Mouse (Mus musculus) kidney, adult 11 months (tissue): ENCODE measurements around the gene Iqcc.

ENCODE experiments used
- DNase-seq: peaks from one replicate; pipeline ENCODE4 v3.0.0; 2022

Gene Iqcc

DNA sequence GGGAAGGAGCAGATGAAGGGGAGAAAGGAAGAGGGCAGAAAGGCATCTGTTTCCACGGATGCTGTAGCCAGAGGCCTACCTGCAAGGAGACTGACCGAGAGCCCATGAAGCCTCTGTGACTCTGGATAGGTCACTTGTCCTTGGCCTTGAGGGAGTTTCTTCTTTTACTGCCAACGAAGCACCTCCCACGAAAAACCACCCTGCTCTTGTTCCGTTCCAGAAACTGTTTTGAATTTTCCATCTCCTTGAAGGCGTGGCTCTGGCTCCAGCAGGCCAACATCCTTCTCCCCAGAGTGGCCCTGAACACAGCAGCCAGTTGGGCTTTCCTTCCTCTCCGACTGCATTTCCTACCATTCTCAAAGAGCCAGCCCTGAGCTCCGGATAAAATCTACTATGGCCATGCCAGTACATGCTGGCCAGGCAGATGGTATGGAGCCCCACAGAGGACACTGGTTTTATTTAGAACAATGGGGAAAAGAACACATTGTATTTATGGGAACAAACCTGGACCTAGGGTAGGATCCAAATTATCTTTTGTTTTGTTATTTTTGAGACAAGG lies 2.5 kb upstream of the Iqcc start:
- peak; percentile 65 for DNase-seq

DNA sequence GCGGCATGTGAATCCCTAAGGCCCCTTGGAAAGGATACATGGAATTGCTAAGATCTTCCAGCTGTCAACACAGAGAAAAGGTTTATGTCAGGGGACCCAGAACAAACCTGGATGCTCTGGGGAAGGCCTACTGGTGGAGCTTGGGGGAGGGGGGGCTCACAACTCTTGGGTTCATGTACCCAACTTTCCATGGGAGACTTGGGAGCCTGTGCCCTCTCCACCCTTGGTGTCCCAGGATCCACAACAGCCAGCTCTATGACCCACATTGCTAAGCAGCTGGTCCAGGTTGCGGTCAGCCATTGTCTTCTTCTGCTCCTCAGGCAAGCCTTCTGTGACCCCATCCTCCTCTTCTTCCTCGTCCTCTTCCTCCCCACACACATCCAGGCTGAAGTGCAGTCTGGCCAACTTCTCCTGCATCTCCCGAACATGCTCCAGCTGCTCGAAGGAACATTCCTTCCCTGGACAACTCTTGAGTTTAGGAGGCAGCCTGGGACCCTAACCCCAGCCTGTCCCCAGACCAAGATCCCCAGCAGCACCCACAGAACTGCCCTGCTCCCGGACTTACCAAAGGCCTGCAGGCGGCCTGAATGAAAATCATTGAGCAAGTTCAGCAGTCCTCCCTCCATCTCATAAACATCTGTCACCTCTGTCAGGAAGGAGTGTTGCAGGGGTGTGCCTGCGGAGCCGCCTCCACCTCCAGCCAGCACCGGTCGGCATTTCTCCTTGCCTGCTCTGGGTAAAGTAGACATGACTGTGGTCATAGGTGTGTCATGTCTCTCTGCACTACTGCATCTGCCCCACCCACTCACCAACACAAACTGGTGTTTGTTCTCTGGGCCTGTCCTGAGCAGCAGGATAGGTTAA lies 1.8 kb upstream of the Iqcc start:
- DNase-seq, result no peak

GRCm38 (mm10) chr4:129618031-129618430 lies 868 bp downstream of the Iqcc start:
- no peak for DNase-seq

DNA sequence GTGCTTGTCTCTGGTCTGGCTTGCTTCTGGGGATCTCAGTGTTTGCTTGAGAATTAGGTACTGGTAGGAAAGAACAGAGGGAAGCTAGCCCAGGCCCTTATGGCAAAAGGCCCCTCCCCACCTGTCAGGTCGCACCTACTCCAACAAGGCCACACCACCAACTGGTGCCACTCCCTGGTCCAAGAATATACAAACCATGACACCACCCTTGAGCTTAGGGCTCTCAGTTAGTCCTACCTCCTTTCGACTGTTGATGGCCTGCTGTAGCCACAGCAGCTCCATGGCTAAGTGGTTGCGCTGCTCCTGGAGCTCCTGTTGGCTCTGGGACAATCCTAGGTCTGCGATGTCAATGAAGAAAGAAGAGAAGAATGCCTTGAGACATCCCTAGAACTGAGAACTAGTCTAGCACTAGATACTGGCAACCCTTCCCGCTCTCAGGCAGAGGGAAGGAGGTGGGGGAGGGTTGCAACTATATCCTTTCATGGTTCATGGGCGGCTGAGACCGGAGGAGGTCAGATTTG lies 1.7 kb downstream of the Iqcc start:
- no peak for DNase-seq

- DNase-seq, result no peak
These were observed 2.3 kb downstream of the Iqcc start for GRCm38 (mm10) chr4:129616631-129617030.

- no peak for DNase-seq
These were observed 3.1 kb downstream of the Iqcc start for GRCm38 (mm10) chr4:129615801-129616290.

DNA sequence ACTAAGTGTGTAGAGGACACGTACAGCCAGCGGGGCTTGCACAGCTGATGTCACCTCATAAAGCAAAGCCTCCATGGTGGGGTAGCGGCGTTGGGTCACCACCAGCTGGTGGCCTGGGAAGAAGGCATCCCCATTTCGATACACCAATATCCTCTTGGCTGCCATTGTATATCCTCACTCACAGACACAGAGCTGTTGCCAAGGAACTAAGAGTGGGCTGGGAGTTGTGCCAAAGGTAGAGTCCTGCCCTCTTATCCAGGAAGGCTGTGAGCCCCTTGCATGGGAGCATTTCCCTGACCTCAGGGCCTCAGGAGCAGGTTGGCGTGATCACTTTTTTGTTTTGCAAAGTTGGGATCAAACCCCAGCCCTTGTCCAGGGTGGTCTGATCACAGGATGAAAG lies 4.8 kb downstream of the Iqcc start, which contains the start of gene Dcdc2b:
Dcdc2b (minus strand) TSS at position 165 of the 400 bp plus-strand sequence.
- no peak for DNase-seq

GRCm38 (mm10) chr4:129610472-129610871 lies 8.4 kb downstream of the Iqcc start:
- no peak for DNase-seq

- DNase-seq, result no peak
These were observed 8.9 kb downstream of the Iqcc start for GRCm38 (mm10) chr4:129610026-129610425.

DNA sequence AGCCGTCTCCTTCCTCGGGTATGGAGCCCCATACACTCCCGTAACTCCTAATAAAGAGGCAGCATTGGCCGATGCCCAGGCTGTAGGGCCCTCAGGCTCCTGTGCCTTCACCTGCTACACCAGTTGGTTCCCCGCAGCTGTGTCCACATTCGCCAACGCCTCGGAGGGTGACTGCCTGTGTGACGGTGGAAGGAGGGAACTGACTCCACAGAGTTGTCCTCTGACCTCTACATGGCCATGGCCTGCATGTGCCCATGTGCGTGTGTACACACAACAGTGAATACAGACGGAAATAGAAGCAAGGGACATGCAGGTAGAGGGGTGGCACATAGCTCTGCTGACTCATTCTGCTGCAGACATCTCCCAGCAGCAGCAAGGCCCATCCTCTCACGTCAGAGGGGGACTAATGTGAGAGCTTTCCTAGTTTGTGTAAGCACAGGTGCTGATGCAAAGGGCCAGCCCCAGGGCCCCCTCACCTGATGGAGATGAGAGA lies 9.7 kb downstream of the Iqcc start:
- no peak for DNase-seq

GRCm38 (mm10) chr4:129608426-129609025 lies 10.4 kb downstream of the Iqcc start:
- peak; percentile 76 for DNase-seq

DNA sequence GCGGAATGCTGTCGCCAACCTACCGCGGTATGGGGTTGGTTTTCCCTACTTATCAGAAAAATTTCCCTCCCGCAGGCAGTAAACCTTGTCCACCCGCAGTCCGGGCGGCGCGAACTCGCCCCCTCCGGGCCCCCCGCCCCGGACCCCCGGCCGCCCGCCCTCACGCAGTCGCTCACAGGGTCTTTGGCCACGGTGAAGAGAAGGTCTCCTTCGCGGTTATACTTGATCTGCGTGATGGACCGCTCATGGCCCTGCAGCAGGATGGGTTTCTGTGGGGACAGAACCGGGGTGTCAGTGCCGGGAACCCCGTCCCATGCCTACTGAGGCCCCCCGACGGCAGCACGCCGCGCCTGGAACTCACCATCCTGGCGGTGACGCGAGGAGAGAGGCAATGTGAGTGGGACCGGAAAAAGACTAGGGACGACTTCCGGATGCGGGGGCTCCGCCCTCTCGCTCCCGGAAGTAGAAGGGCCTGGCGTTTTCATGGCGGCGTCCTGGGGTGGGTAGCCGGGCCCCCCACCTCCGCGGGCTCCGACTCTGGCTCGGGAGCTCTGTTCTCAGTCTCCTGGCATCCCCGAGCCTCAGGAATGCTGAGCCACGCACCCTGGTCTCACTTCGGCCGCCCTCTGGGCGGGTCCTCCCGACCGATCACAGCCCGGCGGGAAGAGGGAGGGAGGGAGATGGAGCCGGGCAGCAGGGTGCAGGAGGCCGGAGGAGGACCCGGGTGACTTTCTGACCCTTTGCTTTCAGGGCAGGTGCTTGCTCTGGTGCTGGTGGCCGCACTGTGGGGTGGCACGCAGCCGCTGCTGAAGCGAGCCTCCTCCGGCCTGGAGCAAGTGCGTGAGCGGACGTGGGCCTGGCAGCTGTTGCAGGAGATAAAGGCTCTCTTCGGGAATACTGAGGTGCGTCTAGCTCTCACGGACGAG lies 18.4 kb downstream of the Iqcc start, which contains the start of the genes Eif3i and Tmem234:
Eif3i (minus strand) TSS at position 416 of the 926 bp plus-strand sequence.
Tmem234 (plus strand) TSS at position 436 of the 926 bp plus-strand sequence.
- DNase-seq, result peak; percentile 79

DNA sequence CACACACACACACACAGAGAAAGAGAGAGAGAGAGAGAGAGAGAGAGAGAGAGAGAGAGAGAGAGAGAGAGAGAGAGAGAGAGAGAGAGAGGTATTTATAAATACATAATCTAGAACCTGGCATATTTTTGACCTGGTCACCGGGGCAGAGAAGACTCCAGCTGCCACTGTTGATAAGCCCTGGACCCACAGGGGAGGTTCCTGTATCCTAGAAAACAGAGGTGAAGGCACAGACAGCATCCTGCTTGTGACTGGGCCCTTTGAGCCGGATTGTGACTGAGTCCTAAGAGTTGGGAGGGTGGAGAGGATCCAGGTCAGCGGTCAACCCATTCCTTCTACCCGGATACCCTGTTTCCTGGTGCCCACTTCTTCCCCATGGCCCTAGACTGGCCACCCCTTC lies 30.0 kb downstream of the Iqcc start:
- no peak for DNase-seq

DNA sequence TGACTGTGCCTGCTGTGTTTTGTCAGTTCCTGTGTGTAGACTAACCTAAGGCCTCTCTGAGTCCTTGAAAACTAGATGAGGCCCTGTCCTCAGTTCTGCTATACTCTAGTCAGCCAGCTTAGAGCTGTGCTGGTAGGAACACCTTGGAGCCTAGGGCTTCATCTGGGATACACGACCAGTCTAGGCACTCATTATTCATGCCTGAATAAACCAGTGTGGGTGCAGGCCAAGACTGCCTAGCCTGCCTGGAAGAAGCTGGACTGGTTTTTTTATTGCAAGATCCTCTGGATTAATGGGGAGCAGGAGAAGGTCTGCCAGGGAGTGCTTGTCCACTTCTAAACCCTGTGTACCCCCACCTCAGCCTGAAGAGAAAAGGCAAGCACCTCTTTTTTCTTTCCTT lies 32.0 kb downstream of the Iqcc start:
- DNase-seq, result peak; percentile 62

DNA sequence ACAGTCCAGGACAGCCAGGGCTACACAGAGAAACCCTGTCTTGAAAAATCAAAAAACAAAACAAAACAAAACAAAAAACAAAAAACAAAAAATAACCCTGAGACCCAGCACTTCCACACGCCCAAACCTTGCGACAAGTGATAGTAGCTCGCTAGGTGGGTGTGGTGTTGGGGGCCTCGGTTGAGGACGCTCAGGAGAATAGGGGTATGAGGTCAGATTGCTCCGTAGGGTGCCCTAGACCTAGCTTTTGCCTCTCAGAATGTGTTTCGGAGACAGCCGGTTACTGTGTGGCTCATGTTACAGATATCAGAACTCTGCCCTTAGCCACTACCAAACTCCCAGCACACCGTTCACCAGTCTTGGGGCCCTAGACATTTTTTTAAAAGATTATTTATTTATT lies 33.1 kb downstream of the Iqcc start:
- no peak for DNase-seq

GRCm38 (mm10) chr4:129584884-129585608 lies 33.9 kb downstream of the Iqcc start:
- peak; percentile 84 for DNase-seq

GRCm38 (mm10) chr4:129584370-129584769 lies 34.5 kb downstream of the Iqcc start:
- no peak for DNase-seq

GRCm38 (mm10) chr4:129582251-129582650 lies 36.6 kb downstream of the Iqcc start:
- DNase-seq, result no peak

DNA sequence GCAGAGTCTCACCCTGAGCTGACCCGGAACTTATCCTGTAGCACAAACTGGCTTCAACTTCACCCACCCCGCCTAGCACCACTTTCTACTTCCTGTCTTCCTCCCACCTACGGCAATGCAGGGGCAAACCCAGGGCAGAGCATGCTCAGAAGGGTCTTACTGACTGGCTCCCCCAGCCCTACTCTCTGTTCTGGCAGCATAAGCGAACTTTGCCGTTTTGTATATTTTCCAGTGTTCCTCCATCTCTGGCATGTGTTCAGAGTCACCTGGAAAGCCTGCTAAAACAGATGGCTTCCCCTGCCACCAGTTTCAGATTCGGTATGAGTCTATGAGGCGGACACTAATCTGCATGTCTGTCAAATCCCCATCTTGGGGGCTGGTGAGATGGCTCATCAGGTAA lies 38.6 kb downstream of the Iqcc start:
- no peak for DNase-seq

- peak; percentile 77 for DNase-seq
These were observed 40.4 kb downstream of the Iqcc start, which contains the start of gene Fam167b for GRCm38 (mm10) chr4:129578466-129578865. Gene Fam167b, minus strand, starts transcription at chr4:129578549.

- DNase-seq, result no peak
These were observed 41.2 kb downstream of the Iqcc start for GRCm38 (mm10) chr4:129577688-129578087.
